Mouse (Mus musculus) liver, adult 2 months (tissue): Measurements from ENCODE around the gene Hap1.

Experiments
- CTCF ChIP-seq: fragments of 200-500 bp; IDR thresholded peaks from 2 replicates; pipeline ENCODE4 v1.5.1; 2011; ENCODE audit warnings: low read depth, low read length, control low read depth
- POLR2A ChIP-seq: fragments of 200-500 bp; IDR thresholded peaks from 2 replicates; pipeline ENCODE4 v1.6.1; 2011; ENCODE audit warnings: low read length, control low read depth; ENCODE audit not compliant: insufficient read depth; ENCODE audit errors: extremely low read depth

DNA sequence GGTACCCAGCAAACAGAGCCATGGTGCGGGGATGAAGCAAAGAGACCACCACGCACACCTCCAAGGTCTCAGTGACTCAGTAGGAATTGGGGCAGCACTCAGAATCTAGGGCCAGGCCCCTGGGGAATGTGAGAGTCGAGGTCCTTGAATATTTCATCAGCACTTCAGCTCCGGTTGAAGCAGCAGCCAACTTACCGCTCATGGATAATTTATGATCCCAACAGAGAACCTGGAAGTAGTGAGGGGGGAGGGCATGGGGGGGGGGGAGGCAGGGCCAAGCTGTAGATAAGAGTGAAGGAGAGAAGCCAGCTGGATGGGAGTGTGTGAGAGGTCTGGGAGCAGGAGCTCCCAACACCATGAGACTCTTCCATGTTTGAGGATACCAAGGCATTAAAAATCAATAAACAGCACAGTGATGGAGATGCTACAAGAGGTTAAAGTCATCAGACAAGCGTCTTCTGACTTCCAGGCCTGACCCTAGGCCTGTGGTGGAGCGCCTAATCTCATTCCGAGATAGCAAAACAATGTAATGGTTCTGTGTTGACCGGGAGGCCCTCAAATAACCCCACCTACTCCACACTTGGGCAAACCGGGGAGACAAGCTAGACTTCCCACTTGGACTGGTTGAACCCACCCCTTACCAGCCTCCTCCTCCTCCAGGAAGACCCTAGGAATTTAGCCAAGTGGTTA is 47.7 kb upstream of the Hap1 start:
- no peak for TF ChIP-seq CTCF
- TF ChIP-seq POLR2A: no peak
